Comparison of ENCODE assay signal across 22 mouse cellular contexts in genomic region chr11:72963789-72964294, GRCm38 (mm10). TPM values are rescaled to one million over a fixed set of nuclear protein-coding genes. Genes with fewer than 3 reads are reported as not detected.
DNase-seq lines count a peak whose midpoint lies in the region; TF ChIP-seq lines count a peak whose summit lies in the region.
"Had no signal": no experiment of that assay in that cellular context is flagged by ENCODE, and none has a peak within 500 bp of the region (broad histone marks: within the 10 kb centered on the region; RNA-seq: fewer than 3 reads in every experiment).

No protein-coding gene starts in this region.

- H3K4me1 ChIP-seq in lung, adult 2 months (ENCODE audit: control insufficient read depth, insufficient read depth, low read length): peaks cover 23% of the 10 kb centered on the region
- peaks cover 7% of the 10 kb centered on the region; the same call in 1 of the 2 replicates for H3K4me1 ChIP-seq in bone marrow, adult 2 months (ENCODE audit: control insufficient read depth, insufficient read depth, low read length)
- H3K4me1 ChIP-seq in small intestine, adult 2 months (ENCODE audit: control insufficient read depth, insufficient read depth, insufficient read length, low read length): peaks cover 30% of the 10 kb centered on the region

- TF ChIP-seq CTCF in lung, adult 2 months (IDR thresholded peaks at IDR 0.05; ENCODE audit: insufficient read depth, low read length): no peak
- TF ChIP-seq CTCF in bone marrow, adult 2 months (IDR thresholded peaks at IDR 0.05; ENCODE audit: control insufficient read depth, insufficient read depth, low read length): no peak
- no peak for TF ChIP-seq CTCF in small intestine, adult 2 months (IDR thresholded peaks at IDR 0.05; ENCODE audit: extremely low read depth, insufficient read length, insufficient replicate concordance, low read depth, low read length)

- no peaks in the 10 kb centered on the region for H3K36me3 ChIP-seq in small intestine, adult 2 months (ENCODE audit: control insufficient read depth, insufficient read depth, low read length)
- H3K36me3 ChIP-seq: hindbrain, embryonic 15.5 days; limb, embryonic 12.5 days; lung, embryonic 15.5 days; midbrain, embryonic 13.5 days had no signal

- H3K27me3 ChIP-seq in small intestine, adult 2 months (ENCODE audit: control insufficient read depth, insufficient read depth, low read length): no peaks in the 10 kb centered on the region

- peak overlapping the region; percentile 30 for H3K4me3 ChIP-seq in lung, adult 2 months (replicated peaks; ENCODE audit: extremely low read depth, low read depth, low read length)
- peak overlapping the region; percentile 57 for H3K4me3 ChIP-seq in bone marrow, adult 2 months (replicated peaks; ENCODE audit: control insufficient read depth, low read depth, low read length)
- peak overlapping the region; percentile 13 for H3K4me3 ChIP-seq in small intestine, adult 2 months (ENCODE audit: low read depth, low read length)
- H3K4me3 ChIP-seq: hindbrain, embryonic 15.5 days; left cerebral cortex, adult 2 months; limb, embryonic 12.5 days; lung, embryonic 15.5 days; midbrain, embryonic 13.5 days; myocyte had no signal

- no peak for TF ChIP-seq POLR2A in lung, adult 2 months (IDR thresholded peaks at IDR 0.05; ENCODE audit: borderline replicate concordance, extremely low read depth, low read depth, low read length)
- TF ChIP-seq POLR2A in bone marrow, adult 2 months (IDR thresholded peaks at IDR 0.05; ENCODE audit: borderline replicate concordance, control insufficient read depth, low read depth, low read length): no peak
- TF ChIP-seq POLR2A in small intestine, adult 2 months (IDR thresholded peaks at IDR 0.05; ENCODE audit: low read depth, low read length): no peak; the same call in 1 of the 2 replicates

- peak overlapping the region; percentile 81 for H3K27ac ChIP-seq in bone marrow, adult 2 months (ENCODE audit: control insufficient read depth, insufficient read depth, low read depth, low read length, poor library complexity)
- H3K27ac ChIP-seq in small intestine, adult 2 months (ENCODE audit: insufficient read depth, low read depth, low read length): peak overlapping the region; percentile 47; the same call in 1 of the 2 replicates
- H3K27ac ChIP-seq: hindbrain, embryonic 15.5 days; left cerebral cortex, adult 2 months; limb, embryonic 12.5 days; lung, embryonic 15.5 days; macrophage; midbrain, embryonic 13.5 days had no signal

- DNase-seq in lung, adult 2 months: no peak
- DNase-seq in lung, adult 18-20 months: no peak
- peak; percentile 90 for DNase-seq in A20 (ENCODE audit: low read depth, low spot score)
- no peak for DNase-seq in urinary bladder, postnatal 36 days (ENCODE audit: low spot score in 2 of 2)
- DNase-seq in right cerebral cortex, postnatal 14 days: no peak
- no peak for DNase-seq in yolk sac, embryonic 10.5 days (ENCODE audit: low spot score)
- DNase-seq: adrenal gland, postnatal 10 days; forebrain, postnatal 0 days; gastrocnemius, postnatal 10 days; heart, adult 18-20 months; kidney, adult 2 months; kidney, postnatal 14 days; retina, postnatal 1 day had no signal

- 68% methylated on average over 3 of the region's 3 CpGs for WGBS in lung, adult 2 months
- 7% methylated on average over 3 of the region's 3 CpGs for WGBS in bone marrow, adult 2 months
- 66% methylated on average over 3 of the region's 3 CpGs for WGBS in small intestine, adult 2 months

RNA-seq across cellular contexts. Expression of gene Atp2a3, which starts 2.9 kb away (rescaled TPM):
- polyA plus RNA-seq in lung, adult 2 months (2012; rRNA removed): 253 and 256 TPM in 2 replicates
- 153 and 281 TPM in 2 replicates for polyA plus RNA-seq in bone marrow, adult 2 months (2011; ENCODE audit: insufficient read depth, insufficient read length, low replicate concordance, missing spikeins)
- 113 and 128 TPM in 2 replicates for polyA plus RNA-seq in small intestine, adult 2 months (2012; rRNA removed)

RNA-seq across cellular contexts. Expression of gene P2rx1, which starts 35.1 kb away (rescaled TPM):
- 3.2 and 4.4 TPM in 2 replicates for polyA plus RNA-seq in lung, adult 2 months (2012; rRNA removed)
- polyA plus RNA-seq in bone marrow, adult 2 months (2011; ENCODE audit: insufficient read depth, insufficient read length, low replicate concordance, missing spikeins): 19.8 and 31.7 TPM in 2 replicates
- polyA plus RNA-seq in small intestine, adult 2 months (2012; rRNA removed): 12.6 and 25.1 TPM in 2 replicates

RNA-seq across cellular contexts. Expression of gene Camkk1, which starts 55.0 kb away (rescaled TPM):
- 8.7 and 9.3 TPM in 2 replicates for polyA plus RNA-seq in lung, adult 2 months (2012; rRNA removed)
- polyA plus RNA-seq in bone marrow, adult 2 months (2011; ENCODE audit: insufficient read depth, insufficient read length, low replicate concordance, missing spikeins): 3.3 and 8.7 TPM in 2 replicates
- polyA plus RNA-seq in small intestine, adult 2 months (2012; rRNA removed): 2.0 and 2.6 TPM in 2 replicates
- polyA plus RNA-seq: macrophage had no signal
